Mouse (Mus musculus): ENCODE measurements around the gene Gm9195. TPM values are rescaled to one million over a fixed set of nuclear protein-coding genes. Genes with fewer than 3 reads are reported as not detected.

Gm9195 gene
- polyA plus RNA-seq, 1 experiment from 2014 or later, result not detected

GRCm38 (mm10) chr14:72461591-72461990 lies 30.0 kb downstream of the Gm9195 start:
- Histone ChIP-seq H3K4me1 (replicated peaks; ENCODE audit: control insufficient read depth, insufficient read depth, low read length) (no peaks in the 10 kb centered on the region), H3K4me3 (ENCODE audit: low read depth, low read length) (no peak overlapping the region), H3K27ac (ENCODE audit: low read depth, low read length) (no peak overlapping the region), H3K27me3 (replicated peaks; ENCODE audit: control insufficient read depth, insufficient read depth, low read length) (no peaks in the 10 kb centered on the region), H3K4me2 (no peak overlapping the region), H3K9ac (ENCODE audit: low read depth, low read length) (no peak overlapping the region), H3K9me3 (ENCODE audit: control insufficient read depth, low read length) (no peaks in the 10 kb centered on the region), H3K36me3 (ENCODE audit: control insufficient read depth, insufficient read depth, low read length) (no peaks in the 10 kb centered on the region)
- whole genome bisulfite sequencing, result 44% methylated on average over 1 of the region's 1 CpGs
- ATAC-seq (replicated peaks; ENCODE audit: low FRiP score) (no peak), DNase-seq (ENCODE audit: low spot score) (no peak)

DNA sequence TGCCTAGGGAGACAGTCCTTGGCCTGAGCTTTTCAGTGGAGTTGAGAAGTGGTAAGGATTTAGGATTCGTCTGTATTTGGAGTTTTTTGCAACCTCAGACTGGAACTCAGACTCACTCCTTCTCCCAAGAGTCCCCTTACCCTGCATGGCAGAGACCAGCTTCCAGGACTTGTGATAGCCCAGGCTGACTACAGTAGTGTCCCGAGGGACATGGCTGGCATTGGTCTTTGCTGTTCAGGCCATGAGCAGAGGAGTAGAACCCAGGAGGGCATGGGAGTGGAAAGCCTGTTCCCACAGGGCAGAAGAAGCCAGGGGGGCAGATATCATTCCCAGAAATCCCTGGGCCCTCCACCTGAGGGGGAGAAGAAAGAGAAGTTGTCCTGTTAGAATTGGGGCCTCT lies 31.3 kb downstream of the Gm9195 start:
- no peak for DNase-seq (ENCODE audit: low spot score)
- Histone ChIP-seq H3K4me1 (replicated peaks; ENCODE audit: control insufficient read depth, insufficient read depth, low read length) (no peaks in the 10 kb centered on the region), H3K9ac (ENCODE audit: low read depth, low read length) (no peak overlapping the region), H3K27ac (ENCODE audit: low read depth, low read length) (no peak overlapping the region), H3K27me3 (replicated peaks; ENCODE audit: control insufficient read depth, insufficient read depth, low read length) (no peaks in the 10 kb centered on the region), H3K9me3 (ENCODE audit: control insufficient read depth, low read length) (no peaks in the 10 kb centered on the region), H3K4me2 (no peak overlapping the region), H3K36me3 (ENCODE audit: control insufficient read depth, insufficient read depth, low read length) (no peaks in the 10 kb centered on the region), H3K4me3 (ENCODE audit: low read depth, low read length) (no peak overlapping the region)
- 60% methylated on average over 2 of the region's 2 CpGs for WGBS
- no peak for ATAC-seq (replicated peaks; ENCODE audit: low FRiP score)

DNA sequence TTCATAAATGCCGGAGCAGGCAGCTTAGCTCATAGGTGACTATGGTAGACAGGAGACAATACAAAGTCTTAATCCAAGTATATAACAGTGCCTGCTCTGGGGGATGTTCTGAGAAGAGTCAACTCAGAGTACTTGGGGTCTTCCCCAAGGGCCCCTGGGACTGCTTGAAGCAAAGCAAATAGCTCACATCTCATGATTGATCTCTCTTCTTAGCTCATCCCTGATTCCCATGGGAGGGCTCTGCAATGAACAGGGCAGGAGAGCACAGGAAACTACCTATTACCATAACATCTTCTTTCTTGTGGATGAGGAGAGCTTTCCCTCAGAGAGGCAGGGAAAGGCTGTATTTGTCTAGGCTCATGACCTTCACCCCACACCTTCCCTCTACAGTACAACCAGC lies 32.7 kb downstream of the Gm9195 start:
- H3K27ac ChIP-seq (ENCODE audit: low read depth, low read length), result no peak overlapping the region
- WGBS, result 88% methylated on average over 1 of the region's 1 CpGs
- no peaks in the 10 kb centered on the region for H3K36me3 ChIP-seq (ENCODE audit: control insufficient read depth, insufficient read depth, low read length)
- no peaks in the 10 kb centered on the region for H3K4me1 ChIP-seq (replicated peaks; ENCODE audit: control insufficient read depth, insufficient read depth, low read length)
- no peak overlapping the region for H3K9ac ChIP-seq (ENCODE audit: low read depth, low read length)
- no peaks in the 10 kb centered on the region for H3K9me3 ChIP-seq (ENCODE audit: control insufficient read depth, low read length)
- no peak for ATAC-seq (replicated peaks; ENCODE audit: low FRiP score)
- H3K4me2 ChIP-seq, result no peak overlapping the region
- H3K4me3 ChIP-seq (ENCODE audit: low read depth, low read length), result no peak overlapping the region
- no peaks in the 10 kb centered on the region for H3K27me3 ChIP-seq (replicated peaks; ENCODE audit: control insufficient read depth, insufficient read depth, low read length)
- DNase-seq (ENCODE audit: low spot score), result no peak

GRCm38 (mm10) chr14:72447141-72448091 lies 44.2 kb downstream of the Gm9195 start:
- Histone ChIP-seq H3K4me2 (no peak overlapping the region), H3K4me1 (replicated peaks; ENCODE audit: control insufficient read depth, insufficient read depth, low read length) (no peaks in the 10 kb centered on the region), H3K9ac (ENCODE audit: low read depth, low read length) (no peak overlapping the region), H3K27ac (ENCODE audit: low read depth, low read length) (no peak overlapping the region), H3K27me3 (replicated peaks; ENCODE audit: control insufficient read depth, insufficient read depth, low read length) (no peaks in the 10 kb centered on the region), H3K9me3 (ENCODE audit: control insufficient read depth, low read length) (no peaks in the 10 kb centered on the region), H3K4me3 (ENCODE audit: low read depth, low read length) (no peak overlapping the region), H3K36me3 (ENCODE audit: control insufficient read depth, insufficient read depth, low read length) (no peaks in the 10 kb centered on the region)
- 65% methylated on average over 9 of the region's 9 CpGs for WGBS
- DNase-seq (ENCODE audit: low spot score), result no peak
- no peak for ATAC-seq (replicated peaks; ENCODE audit: low FRiP score)

DNA sequence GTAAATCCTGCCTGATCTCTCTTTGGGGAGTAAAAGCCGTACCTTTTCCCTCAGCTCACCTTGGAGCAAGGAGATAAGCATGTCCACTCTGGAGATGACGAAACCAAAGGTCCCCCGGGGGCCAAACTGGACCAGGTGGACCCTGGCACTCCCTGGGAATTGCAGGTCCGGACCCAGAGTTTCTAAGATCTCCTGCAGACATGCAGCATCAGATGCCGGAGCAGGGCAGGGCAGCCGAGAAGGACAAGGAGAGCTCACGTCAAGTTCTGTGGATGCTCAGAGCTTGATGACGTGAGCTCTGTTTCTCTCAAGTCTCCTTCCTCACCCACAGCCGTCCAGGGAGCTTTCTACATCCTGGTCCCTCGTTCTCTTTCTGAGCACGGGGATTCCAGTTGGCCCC lies 48.7 kb downstream of the Gm9195 start:
- H3K4me3 ChIP-seq (ENCODE audit: low read depth, low read length), result no peak overlapping the region
- H3K27me3 ChIP-seq (replicated peaks; ENCODE audit: control insufficient read depth, insufficient read depth, low read length), result no peaks in the 10 kb centered on the region
- H3K27ac ChIP-seq (ENCODE audit: low read depth, low read length), result no peak overlapping the region
- no peaks in the 10 kb centered on the region for H3K9me3 ChIP-seq (ENCODE audit: control insufficient read depth, low read length)
- no peak overlapping the region for H3K4me2 ChIP-seq
- ATAC-seq (replicated peaks; ENCODE audit: low FRiP score), result no peak
- H3K4me1 ChIP-seq (replicated peaks; ENCODE audit: control insufficient read depth, insufficient read depth, low read length), result no peaks in the 10 kb centered on the region
- DNase-seq (ENCODE audit: low spot score), result no peak
- H3K36me3 ChIP-seq (ENCODE audit: control insufficient read depth, insufficient read depth, low read length), result no peaks in the 10 kb centered on the region
- 73% methylated on average over 11 of the region's 11 CpGs for WGBS
- H3K9ac ChIP-seq (ENCODE audit: low read depth, low read length), result no peak overlapping the region

GRCm38 (mm10) chr14:72440929-72441328 lies 50.7 kb downstream of the Gm9195 start:
- 82% methylated on average over 7 of the region's 7 CpGs for WGBS
- no peaks in the 10 kb centered on the region for H3K27me3 ChIP-seq (replicated peaks; ENCODE audit: control insufficient read depth, insufficient read depth, low read length)
- no peak overlapping the region for H3K4me3 ChIP-seq (ENCODE audit: low read depth, low read length)
- no peak overlapping the region for H3K4me2 ChIP-seq
- no peak overlapping the region for H3K27ac ChIP-seq (ENCODE audit: low read depth, low read length)
- no peak for DNase-seq (ENCODE audit: low spot score)
- ATAC-seq (replicated peaks; ENCODE audit: low FRiP score), result no peak
- no peaks in the 10 kb centered on the region for H3K36me3 ChIP-seq (ENCODE audit: control insufficient read depth, insufficient read depth, low read length)
- H3K9ac ChIP-seq (ENCODE audit: low read depth, low read length), result no peak overlapping the region
- no peaks in the 10 kb centered on the region for H3K9me3 ChIP-seq (ENCODE audit: control insufficient read depth, low read length)
- no peaks in the 10 kb centered on the region for H3K4me1 ChIP-seq (replicated peaks; ENCODE audit: control insufficient read depth, insufficient read depth, low read length)

GRCm38 (mm10) chr14:72440436-72440835 lies 51.2 kb downstream of the Gm9195 start:
- Histone ChIP-seq H3K9ac (ENCODE audit: low read depth, low read length) (no peak overlapping the region), H3K4me1 (replicated peaks; ENCODE audit: control insufficient read depth, insufficient read depth, low read length) (no peaks in the 10 kb centered on the region), H3K9me3 (ENCODE audit: control insufficient read depth, low read length) (no peaks in the 10 kb centered on the region), H3K4me3 (ENCODE audit: low read depth, low read length) (no peak overlapping the region), H3K27me3 (replicated peaks; ENCODE audit: control insufficient read depth, insufficient read depth, low read length) (no peaks in the 10 kb centered on the region), H3K4me2 (no peak overlapping the region), H3K36me3 (ENCODE audit: control insufficient read depth, insufficient read depth, low read length) (no peaks in the 10 kb centered on the region), H3K27ac (ENCODE audit: low read depth, low read length) (no peak overlapping the region)
- WGBS, result 81% methylated on average over 6 of the region's 6 CpGs
- ATAC-seq (replicated peaks; ENCODE audit: low FRiP score), result no peak
- no peak for DNase-seq (ENCODE audit: low spot score)

- Histone ChIP-seq H3K27ac (ENCODE audit: low read depth, low read length) (no peak overlapping the region), H3K4me1 (replicated peaks; ENCODE audit: control insufficient read depth, insufficient read depth, low read length) (no peaks in the 10 kb centered on the region), H3K4me2 (no peak overlapping the region), H3K27me3 (replicated peaks; ENCODE audit: control insufficient read depth, insufficient read depth, low read length) (no peaks in the 10 kb centered on the region), H3K9me3 (ENCODE audit: control insufficient read depth, low read length) (no peaks in the 10 kb centered on the region), H3K4me3 (ENCODE audit: low read depth, low read length) (no peak overlapping the region), H3K36me3 (ENCODE audit: control insufficient read depth, insufficient read depth, low read length) (no peaks in the 10 kb centered on the region), H3K9ac (ENCODE audit: low read depth, low read length) (no peak overlapping the region)
- 88% methylated on average over 1 of the region's 1 CpGs for WGBS
- DNase-seq (ENCODE audit: low spot score), result no peak
- no peak for ATAC-seq (replicated peaks; ENCODE audit: low FRiP score)
Observed at GRCm38 (mm10) chr14:72438976-72439375, 52.7 kb downstream of the Gm9195 start.

GRCm38 (mm10) chr14:72389696-72390095 lies 101.9 kb downstream of the Gm9195 start:
- DNase-seq (ENCODE audit: low spot score), result no peak
- Histone ChIP-seq H3K9ac (ENCODE audit: low read depth, low read length) (no peak overlapping the region), H3K36me3 (ENCODE audit: control insufficient read depth, insufficient read depth, low read length) (no peaks in the 10 kb centered on the region), H3K4me1 (replicated peaks; ENCODE audit: control insufficient read depth, insufficient read depth, low read length) (no peaks in the 10 kb centered on the region), H3K4me2 (no peak overlapping the region), H3K4me3 (ENCODE audit: low read depth, low read length) (no peak overlapping the region), H3K27me3 (replicated peaks; ENCODE audit: control insufficient read depth, insufficient read depth, low read length) (no peaks in the 10 kb centered on the region), H3K27ac (ENCODE audit: low read depth, low read length) (no peak overlapping the region), H3K9me3 (ENCODE audit: control insufficient read depth, low read length) (no peaks in the 10 kb centered on the region)
- no peak for ATAC-seq (replicated peaks; ENCODE audit: low FRiP score)
- 61% methylated on average over 1 of the region's 1 CpGs for WGBS
